Mouse (Mus musculus) spleen, adult 2 months (tissue): ENCODE data around the gene Efemp2.
A peak's percentile ranks its signal among the peaks of the same experiment; 100 is the strongest.

Experiments
- CTCF ChIP-seq: fragments of 200-500 bp; IDR thresholded peaks from 2 replicates; pipeline ENCODE4 v1.5.1; 2011; ENCODE audit warnings: mild to moderate bottlenecking, inconsistent platforms; ENCODE audit not compliant: insufficient read depth, insufficient read length, insufficient replicate concordance; ENCODE audit errors: extremely low read depth
- POLR2A ChIP-seq: fragments of 200-500 bp; IDR thresholded peaks from 2 replicates; pipeline ENCODE4 v1.6.1; 2011; ENCODE audit warnings: low read depth, low read length, inconsistent platforms

- TF ChIP-seq CTCF (no peak), POLR2A (peak; percentile 5; the same call in 1 of the 2 replicates)
Observed at GRCm38 (mm10) chr19:5424782-5425741, 48.7 kb upstream of the Efemp2 start, which contains the start of the genes Drap1 and AI837181.
